In the genomic region with DNA sequence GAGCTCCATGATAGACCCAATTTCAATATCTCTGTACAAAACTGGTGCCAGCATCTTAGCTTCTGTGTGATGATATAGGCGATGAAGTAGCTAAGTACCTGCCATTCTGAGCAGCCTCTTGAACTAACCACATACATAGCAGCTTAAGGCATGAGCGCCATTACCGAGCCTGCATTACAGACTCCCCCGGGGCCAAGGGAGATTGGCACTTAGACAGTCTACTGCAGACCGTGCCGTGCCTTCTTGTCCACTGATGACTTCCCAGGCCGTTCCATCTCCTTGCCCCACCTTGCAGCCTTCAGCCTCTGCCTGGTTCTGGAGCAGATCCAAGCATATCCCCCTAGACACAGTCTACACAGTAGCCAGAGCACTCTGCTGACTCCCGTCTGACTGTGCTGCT, we compare ENCODE assay signal across 39 mouse cellular contexts. TPM values are rescaled to one million over a fixed set of nuclear protein-coding genes. Genes with fewer than 3 reads are reported as not detected.
"Had no signal": no experiment of that assay in that cellular context is flagged by ENCODE, and none has a peak within 500 bp of the region (broad histone marks: within the 10 kb centered on the region; RNA-seq: fewer than 3 reads in every experiment).

No protein-coding gene starts in this region.

- H3K27me3 ChIP-seq: midbrain, embryonic 15.5 days had no signal

- H3K9me3 ChIP-seq: limb, embryonic 10.5 days; limb, embryonic 12.5 days; limb, embryonic 13.5 days; limb, embryonic 15.5 days; liver, embryonic 12.5 days; liver, embryonic 13.5 days; liver, embryonic 15.5 days; lung, embryonic 15.5 days; megakaryocyte, embryonic 14.5 days; midbrain, embryonic 10.5 days; midbrain, embryonic 12.5 days; midbrain, embryonic 13.5 days; midbrain, embryonic 15.5 days had no signal

- H3K4me1 ChIP-seq: limb, embryonic 10.5 days; limb, embryonic 12.5 days; limb, embryonic 13.5 days; limb, embryonic 15.5 days; liver, embryonic 12.5 days; liver, embryonic 15.5 days; lung, embryonic 15.5 days; megakaryocyte, embryonic 14.5 days; midbrain, embryonic 12.5 days; midbrain, embryonic 15.5 days had no signal

- H3K27ac ChIP-seq: limb, embryonic 10.5 days; limb, embryonic 12.5 days; limb, embryonic 13.5 days; limb, embryonic 15.5 days; liver, embryonic 12.5 days; liver, embryonic 13.5 days; liver, embryonic 14.5 days; liver, embryonic 15.5 days; lung, embryonic 15.5 days; macrophage; midbrain, embryonic 10.5 days; midbrain, embryonic 12.5 days; midbrain, embryonic 13.5 days; midbrain, embryonic 15.5 days had no signal

- H3K9ac ChIP-seq: limb, embryonic 12.5 days; limb, embryonic 13.5 days; limb, embryonic 15.5 days; liver, embryonic 12.5 days; liver, embryonic 13.5 days; liver, embryonic 14.5 days; liver, embryonic 15.5 days; liver, postnatal 0 days; lung, embryonic 14.5 days; lung, embryonic 15.5 days; midbrain, embryonic 12.5 days; midbrain, embryonic 13.5 days; midbrain, embryonic 15.5 days had no signal

- ATAC-seq: liver, embryonic 12.5 days; liver, postnatal 0 days; lung, postnatal 0 days; midbrain, embryonic 13.5 days; midbrain, embryonic 15.5 days; midbrain, embryonic 16.5 days had no signal

- H3K36me3 ChIP-seq: limb, embryonic 10.5 days; limb, embryonic 12.5 days; limb, embryonic 13.5 days; limb, embryonic 15.5 days; liver, embryonic 12.5 days; liver, embryonic 13.5 days; liver, embryonic 15.5 days; lung, embryonic 15.5 days; midbrain, embryonic 10.5 days; midbrain, embryonic 12.5 days; midbrain, embryonic 13.5 days; midbrain, embryonic 15.5 days had no signal

- H3K4me2 ChIP-seq: limb, embryonic 12.5 days; limb, embryonic 13.5 days; limb, embryonic 15.5 days; liver, embryonic 11.5 days; liver, embryonic 12.5 days; liver, embryonic 13.5 days; liver, embryonic 15.5 days; lung, embryonic 14.5 days; lung, embryonic 15.5 days; midbrain, embryonic 11.5 days; midbrain, embryonic 12.5 days; midbrain, embryonic 13.5 days; midbrain, embryonic 15.5 days had no signal

- DNase-seq: left cerebral cortex, postnatal 4 days; liver; liver, embryonic 13.5 days; liver, postnatal 0 days; lung, adult 18-20 months; lung, adult 2 months; lung, embryonic 14.5 days; lung, postnatal 10 days; lung, postnatal 14 days; lung, postnatal 36 days; lung, postnatal 4 days; midbrain, embryonic 14.5 days had no signal

- H3K4me3 ChIP-seq: limb, embryonic 10.5 days; limb, embryonic 12.5 days; limb, embryonic 13.5 days; limb, embryonic 15.5 days; liver, embryonic 12.5 days; liver, embryonic 13.5 days; liver, embryonic 15.5 days; lung, embryonic 15.5 days; megakaryocyte, embryonic 14.5 days; midbrain, embryonic 10.5 days; midbrain, embryonic 12.5 days; midbrain, embryonic 13.5 days; midbrain, embryonic 15.5 days; myocyte had no signal

RNA-seq across cellular contexts. Expression of a gene that starts 7.0 kb away (rescaled TPM):
- total RNA-seq: liver, adult 2 months; megakaryocyte progenitor cell, adult 5-6 weeks; megakaryocyte, adult 5-6 weeks; megakaryocyte-erythroid progenitor cell, adult 5-6 weeks; monocyte, adult 5-6 weeks had no signal
- polyA plus RNA-seq: limb, embryonic 10.5 days; limb, embryonic 11.5 days; liver, adult 2 months; liver, embryonic 13.5 days; liver, embryonic 16.5 days; liver, postnatal 0 days; lung, adult 2 months; lung, embryonic 14.5 days; lung, embryonic 16.5 days; lung, postnatal 0 days; macrophage; myocyte had no signal
